Mouse (Mus musculus) liver, embryonic 14.5 days (tissue): ENCODE results near the gene Tnip3. TPM values are rescaled to one million over a fixed set of nuclear protein-coding genes. Genes with fewer than 3 reads are reported as not detected.

Source experiments
- ATAC-seq: fragments of 200-750 bp; cut with Nextera tagmentation; 2 replicates; pipeline ENCODE4 v1.8.0; 2017; ENCODE audit warnings: moderate number of reproducible peaks, mild to moderate bottlenecking, moderate library complexity; ENCODE audit not compliant: insufficient read depth
- DNase-seq, 3 experiments: peaks; one replicate each; pipeline ENCODE4 v3.0.0-alpha.2; 2012 to 2013; ENCODE audit warnings: low read depth in 3 of 3, low spot score in 3 of 3
- H3K27ac ChIP-seq: fragments of 300-500 bp; sonication (generic); 2 replicates; pipeline ENCODE4 v1.5.1; 2014; ENCODE audit warnings: moderate library complexity, mild to moderate bottlenecking, control low read depth, inconsistent platforms
- H3K27me3 ChIP-seq: fragments of 300-500 bp; sonication (generic); 2 replicates; pipeline ENCODE4 v1.6.1; 2014; ENCODE audit warnings: mild to moderate bottlenecking, low read length, moderate library complexity; ENCODE audit not compliant: control insufficient read depth, insufficient read depth
- H3K36me3 ChIP-seq: fragments of 300-500 bp; sonication (generic); replicated peaks from 2 replicates; pipeline ENCODE4 v1.6.1; 2014; ENCODE audit warnings: low read depth; ENCODE audit not compliant: control insufficient read depth, insufficient read depth
- H3K4me1 ChIP-seq, 2 experiments: fragments of 200-500 bp in 1 of 2; fragments of 300-500 bp in 1 of 2; sonication (generic) in 1 of 2; replicated peaks; 2 replicates each; pipeline ENCODE4 v1.6.1; 2012 to 2014; ENCODE audit warnings: antibody characterized with exemption in 1 of 2, inconsistent platforms in 1 of 2, low read length in 1 of 2; ENCODE audit not compliant: control insufficient read depth in 2 of 2, insufficient read depth in 2 of 2
- H3K4me2 ChIP-seq: fragments of 300-500 bp; sonication (generic); 2 replicates; pipeline ENCODE4 v1.6.1; 2014; ENCODE audit warnings: low read depth, mild to moderate bottlenecking, control low read depth, moderate library complexity
- H3K4me3 ChIP-seq, 2 experiments: fragments of 200-500 bp in 1 of 2; fragments of 300-500 bp in 1 of 2; sonication (generic) in 1 of 2; 2 replicates each; pipeline ENCODE4 v1.5.1; 2012 to 2014; ENCODE audit warnings: low read depth in 2 of 2, low read length in 2 of 2, mild to moderate bottlenecking in 2 of 2, control low read depth in 1 of 2, inconsistent platforms in 1 of 2, moderate library complexity in 1 of 2; ENCODE audit not compliant: insufficient read depth in 1 of 2
- H3K9ac ChIP-seq: fragments of 300-500 bp; sonication (generic); replicated peaks from 2 replicates; pipeline ENCODE4 v1.6.1; 2014; ENCODE audit warnings: mild to moderate bottlenecking, control low read depth, moderate library complexity
- H3K9me3 ChIP-seq: fragments of 300-500 bp; sonication (generic); 2 replicates; pipeline ENCODE4 v1.6.1; 2016; ENCODE audit warnings: low read length, mixed read lengths; ENCODE audit not compliant: control insufficient read depth
- CTCF ChIP-seq: IDR thresholded peaks from 2 replicates; pipeline ENCODE4 v1.5.1; 2016; ENCODE audit warnings: antibody characterized with exemption, low read depth, control low read depth
- EP300 ChIP-seq: IDR thresholded peaks from 2 replicates; pipeline ENCODE4 v1.6.1; 2016; ENCODE audit warnings: antibody characterized with exemption, low read depth
- WGBS: fragments of 180-500 bp; shearing (Covaris S2); extraction: QIAGEN DNeasy Blood & Tissue Kit; methylation state at CpG from one replicate; pipeline ENCODE4 v1.1.7; 2014; ENCODE audit not compliant: insufficient replicate concordance; 5-methylcytosine and 5-hydroxymethylcytosine counted together
- polyA plus RNA-seq, 2 experiments: library from polyadenylated mRNA; depleted of rRNA in 1 of 2; stranded (reverse) in 1 of 2; unstranded in 1 of 2; fragments of >200 nt; fragmentation: Nextera tagmentation in 1 of 2; extraction: Ambion mirVana in 1 of 2; gene quantifications; 2 replicates each; pipeline versions ENCODE4 v1.2.1 to v1.2.3; 2012 to 2014

Gene Tnip3
- polyA plus RNA-seq, 2 experiments: 0.17 TPM; not detected in 1

DNA sequence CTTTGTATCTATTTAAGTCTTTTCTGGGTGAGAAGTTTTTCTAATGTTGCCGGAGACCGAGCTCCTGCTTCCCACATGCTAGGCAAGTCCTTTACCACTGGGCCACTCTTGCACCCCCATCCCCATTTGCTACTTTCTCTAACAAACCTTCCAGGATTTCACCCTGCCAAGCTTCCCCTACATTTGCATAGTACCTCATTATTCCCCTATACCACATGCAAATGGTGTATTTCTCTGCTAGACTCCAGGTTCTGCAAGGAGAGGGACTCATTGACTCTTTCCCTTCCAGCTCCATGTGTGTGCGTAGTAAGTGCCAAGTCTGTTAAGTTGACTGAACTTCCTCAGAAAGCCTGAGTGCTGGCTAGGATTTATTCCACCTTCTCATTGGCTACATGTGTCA is 141.2 kb downstream of the Tnip3 start:
- Histone ChIP-seq H3K36me3 (no peaks in the 10 kb centered on the region), H3K4me1 (no peaks in the 10 kb centered on the region), H3K4me3 (no peak overlapping the region), H3K4me2 (no peak overlapping the region), H3K27ac (no peak overlapping the region), H3K9me3 (no peaks in the 10 kb centered on the region), H3K27me3 (peaks cover 12% of the 10 kb centered on the region), H3K9ac (no peak overlapping the region)
- 67% methylated on average over 3 of the region's 3 CpGs for WGBS
- DNase-seq: no peak
- no peak for ATAC-seq
- TF ChIP-seq CTCF (no peak), EP300 (no peak)

- no peaks in the 10 kb centered on the region for H3K36me3 ChIP-seq
- ATAC-seq (no peak), DNase-seq (no peak)
- H3K27me3 ChIP-seq: peaks cover 40% of the 10 kb centered on the region
- no peak for TF ChIP-seq EP300
- no peak for TF ChIP-seq CTCF
- WGBS: 40% methylated on average over 2 of the region's 2 CpGs
- no peak overlapping the region for H3K27ac ChIP-seq
- no peak overlapping the region for H3K4me2 ChIP-seq
- no peak overlapping the region for H3K9ac ChIP-seq
- H3K9me3 ChIP-seq: no peaks in the 10 kb centered on the region
- H3K4me1 ChIP-seq: no peaks in the 10 kb centered on the region
- no peak overlapping the region for H3K4me3 ChIP-seq
Measured at GRCm38 (mm10) chr6:65669971-65670370, 144.9 kb downstream of the Tnip3 start.

- TF ChIP-seq CTCF (no peak), EP300 (no peak)
- ATAC-seq (no peak), DNase-seq (no peak)
- Histone ChIP-seq H3K4me3 (peak overlapping the region in 1 of 2 experiments; percentile 37; a peak in 2 of 4 replicates), H3K9ac (no peak overlapping the region), H3K9me3 (no peaks in the 10 kb centered on the region), H3K36me3 (no peaks in the 10 kb centered on the region), H3K27me3 (peaks cover 40% of the 10 kb centered on the region), H3K4me2 (peak overlapping the region; percentile 65), H3K4me1 (no peaks in the 10 kb centered on the region), H3K27ac (no peak overlapping the region)
- WGBS: 10% methylated on average over 21 of the region's 21 CpGs
Measured at GRCm38 (mm10) chr6:65670981-65671411, 145.9 kb downstream of the Tnip3 start.

- Histone ChIP-seq H3K27me3 (peaks cover 40% of the 10 kb centered on the region), H3K27ac (no peak within 1 kb of the TSS), H3K36me3 (no peaks in the 10 kb centered on the region), H3K9ac (no peak within 1 kb of the TSS), H3K4me2 (peak within 1 kb of the TSS; percentile 65), H3K4me3 (peak within 1 kb of the TSS; percentile 45 to 52), H3K4me1 (no peaks in the 10 kb centered on the region), H3K9me3 (no peaks in the 10 kb centered on the region)
- under 1% methylated on average over 33 of the region's 45 CpGs for WGBS
- peak in 2 of 3 experiments; percentile 7 to 20 for DNase-seq
- ATAC-seq: peak; percentile 62; the same call in 1 of the 2 replicates
- TF ChIP-seq CTCF (no peak), EP300 (no peak)
Measured at GRCm38 (mm10) chr6:65671451-65671850, 146.3 kb downstream of the Tnip3 start, which contains the start of gene Ndnf. Gene Ndnf (plus strand): TSS chr6:65671590.

DNA sequence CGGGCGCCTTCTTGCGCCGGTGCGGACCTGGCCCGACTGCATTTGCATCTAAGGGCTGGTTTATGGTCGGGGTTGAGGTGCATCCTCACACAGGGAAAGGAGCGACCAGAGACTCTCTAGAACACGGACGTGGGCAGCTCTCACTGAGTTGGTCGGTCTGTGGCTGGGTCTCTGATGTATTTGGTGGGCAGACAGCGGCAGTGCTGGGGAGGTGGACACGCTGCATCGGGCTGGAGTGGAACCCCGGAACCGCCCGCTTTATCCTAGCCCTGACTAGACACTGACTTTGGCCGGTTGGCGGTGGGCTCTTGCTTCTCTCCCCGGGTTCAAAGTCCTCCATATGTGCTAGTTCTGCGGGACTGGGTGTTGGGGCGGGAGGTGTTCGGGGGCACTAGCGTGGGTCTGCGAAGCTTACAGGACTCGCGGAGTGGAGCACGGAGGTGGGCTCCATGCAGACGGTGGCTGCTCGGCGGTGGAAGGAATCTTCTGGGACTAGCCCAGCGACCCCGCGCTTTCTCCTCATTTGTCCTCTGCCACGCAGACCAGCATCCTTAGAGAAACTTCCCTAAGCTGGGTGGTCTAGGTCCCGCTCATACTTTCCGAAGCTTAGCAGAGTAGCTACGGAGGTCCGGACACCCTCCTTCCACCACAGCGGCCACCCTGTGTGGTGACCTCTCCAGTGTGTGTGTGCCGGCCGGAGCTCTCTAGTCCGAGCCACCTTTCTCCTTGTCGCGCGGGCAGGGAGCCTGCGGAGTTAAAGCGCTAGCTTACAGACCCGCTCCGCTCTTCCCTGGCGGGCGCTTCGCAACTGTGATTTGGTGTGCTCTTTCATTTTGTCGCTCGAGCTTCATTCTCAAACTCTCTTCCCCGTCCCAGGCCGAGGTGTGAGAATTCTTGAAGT is 147.3 kb downstream of the Tnip3 start:
- Histone ChIP-seq H3K27ac (no peak overlapping the region), H3K4me1 (no peaks in the 10 kb centered on the region), H3K36me3 (no peaks in the 10 kb centered on the region), H3K4me2 (peak overlapping the region; percentile 65), H3K27me3 (peaks cover 40% of the 10 kb centered on the region), H3K4me3 (peak overlapping the region; percentile 45 to 52; a peak in 3 of 4 replicates), H3K9me3 (no peaks in the 10 kb centered on the region), H3K9ac (no peak overlapping the region)
- ATAC-seq (no peak), DNase-seq (no peak)
- no peak for TF ChIP-seq EP300
- 1% methylated on average over 57 of the region's 57 CpGs for WGBS

Other genes with a start within 250 kb of the Tnip3 start
- gene C130060K24Rik, start 144.2 kb upstream of the Tnip3 start, polyA plus RNA-seq (2012; rRNA removed): not detected in 2 replicates
- not detected in 2 replicates for gene C130060K24Rik, start 144.2 kb upstream of the Tnip3 start, polyA plus RNA-seq (2014; fragmentation: Nextera tagmentation; extraction: Ambion mirVana)
- under 0.01 and 0.08 TPM in 2 replicates for gene Ndnf, start 146.3 kb downstream of the Tnip3 start, polyA plus RNA-seq (2012; rRNA removed)
- gene Ndnf, start 146.3 kb downstream of the Tnip3 start, polyA plus RNA-seq (2014; fragmentation: Nextera tagmentation; extraction: Ambion mirVana): not detected in 2 replicates